Mouse (Mus musculus): ENCODE measurements at regions not wholly inside any gene's neighbourhood (a gene's known extent, or its start where the extent isn't known, plus 50 kb on each side); places are given as distances from the start of the nearest gene placed in this dataset.
"Not testable (repeated sequence)": the region's sequence is repeated elsewhere in the genome, so short reads cannot be mapped to it uniquely, and the experiment has no call there.

DNA sequence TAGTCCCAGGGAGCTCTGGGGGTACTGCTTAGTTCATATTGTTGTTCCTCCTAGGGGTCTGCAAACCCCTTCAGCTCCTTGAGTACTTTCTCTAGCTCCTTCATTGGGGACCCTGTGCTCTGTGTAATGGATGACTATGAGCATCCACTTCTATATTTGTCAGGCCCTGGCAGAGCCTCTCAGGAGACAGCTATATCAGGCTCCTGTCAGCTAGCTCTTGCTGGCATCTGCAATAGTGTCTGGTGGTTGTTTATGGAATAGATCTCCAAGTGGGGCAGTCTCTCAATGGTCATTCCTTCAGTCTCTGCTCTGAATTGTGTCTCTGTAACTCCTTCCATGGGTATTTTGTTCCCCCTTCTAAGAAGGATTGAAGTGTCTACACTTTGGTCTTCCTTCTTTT is 144.2 kb upstream of the Slc25a13 start:
- not testable (repeated sequence) for TF ChIP-seq POLR2A (IDR thresholded peaks at IDR 0.05; ENCODE audit: control insufficient read depth in 1 of 2, insufficient read depth in 1 of 2, low read depth in 1 of 2, low read length in 2 of 2, poor library complexity in 1 of 2); CTCF (IDR thresholded peaks at IDR 0.05 in 2 of 3, conservative IDR thresholded peaks at IDR 0.05 in 1 of 3; ENCODE audit: control insufficient read depth in 1 of 3, insufficient read depth in 1 of 3, low read depth in 2 of 3, low read length in 3 of 3, poor library complexity in 1 of 3, severe bottlenecking in 1 of 3); GATA1 (IDR thresholded peaks at IDR 0.05; ENCODE audit: low read depth, low read length); TCF12 (IDR thresholded peaks at IDR 0.05; ENCODE audit: low read depth, low read length); NELFE (IDR thresholded peaks at IDR 0.05; ENCODE audit: low read depth, low read length); HCFC1 (IDR thresholded peaks at IDR 0.05; ENCODE audit: low read depth, low read length); USF1 (IDR thresholded peaks at IDR 0.05; ENCODE audit: low read depth, low read length); MXI1 (IDR thresholded peaks at IDR 0.05; ENCODE audit: low read depth, low read length); MAX (IDR thresholded peaks at IDR 0.05; ENCODE audit: low read length); TAL1 (IDR thresholded peaks at IDR 0.05; ENCODE audit: low read length); CHD1 (IDR thresholded peaks at IDR 0.05; ENCODE audit: low read depth, low read length); EP300 (IDR thresholded peaks at IDR 0.05; ENCODE audit: low read depth in 1 of 2, low read length in 2 of 2)

All from MEL (cell line).